Mouse (Mus musculus) inflammation-experienced regulatory T-cells, adult 6 months (primary cell): ENCODE measurements around the gene Celf3. TPM values are rescaled to one million over a fixed set of nuclear protein-coding genes. Genes with fewer than 3 reads are reported as not detected.

ENCODE experiments used
- ATAC-seq: one replicate; pipeline ENCODE4 v1.8.0; 2017
- polyA plus RNA-seq, 3 experiments: library from polyadenylated mRNA; unstranded; fragments of 100-300 nt; shearing (Covaris generic); gene quantifications; one replicate each; pipeline ENCODE4 v1.2.1; 2017

Celf3 gene
- polyA plus RNA-seq, 3 experiments from 2014 or later: 0.73 to 1.5 (median 0.87) TPM

- ATAC-seq: no peak
Observed at GRCm38 (mm10) chr3:94480291-94480884, 2.3 kb downstream of the Celf3 start, which contains the start of gene Riiad1. TSS of gene Riiad1 (minus strand) at chr3:94480341.

GRCm38 (mm10) chr3:94481429-94481828 is 3.3 kb downstream of the Celf3 start:
- no peak for ATAC-seq

GRCm38 (mm10) chr3:94482764-94483385 is 4.8 kb downstream of the Celf3 start:
- peak; percentile 39 for ATAC-seq

GRCm38 (mm10) chr3:94483790-94484439 is 5.8 kb downstream of the Celf3 start:
- peak; percentile 63 for ATAC-seq

GRCm38 (mm10) chr3:94485922-94486321 is 7.8 kb downstream of the Celf3 start:
- no peak for ATAC-seq

GRCm38 (mm10) chr3:94487581-94487980 is 9.5 kb downstream of the Celf3 start:
- no peak for ATAC-seq

- no peak for ATAC-seq
Observed at GRCm38 (mm10) chr3:94497162-94497561, 19.1 kb downstream of the Celf3 start.

GRCm38 (mm10) chr3:94502243-94502642 is 24.1 kb downstream of the Celf3 start:
- no peak for ATAC-seq

- ATAC-seq: no peak
Observed at GRCm38 (mm10) chr3:94506664-94507063, 28.6 kb downstream of the Celf3 start.

- no peak for ATAC-seq
Observed at GRCm38 (mm10) chr3:94526731-94527130, 48.6 kb downstream of the Celf3 start.

GRCm38 (mm10) chr3:94533968-94534367 is 55.9 kb downstream of the Celf3 start:
- ATAC-seq: no peak

- no peak for ATAC-seq
Observed at GRCm38 (mm10) chr3:94537187-94537586, 59.1 kb downstream of the Celf3 start.

Other genes starting within 250 kb of the Celf3 start
- gene Gm4778, start 214.3 kb upstream of the Celf3 start, polyA plus RNA-seq: not detected
- 10 to 100 TPM in 1 of 3 experiments, 1 to 10 TPM in 2; 7.0 to 10.7 (median 9.0) TPM for gene Them4, start 168.2 kb upstream of the Celf3 start, polyA plus RNA-seq
- not detected for gene Them5, start 136.2 kb upstream of the Celf3 start, polyA plus RNA-seq
- gene C2cd4d, start 115.9 kb upstream of the Celf3 start, polyA plus RNA-seq: not detected
- 10 to 100 TPM in 2 of 3 experiments, 1 to 10 TPM in 1; 5.4 to 13.2 (median 13.1) TPM for gene Rorc, start 105.5 kb upstream of the Celf3 start, polyA plus RNA-seq
- gene Lingo4, start 79.8 kb upstream of the Celf3 start, polyA plus RNA-seq: 1 to 10 TPM in 2 of 3 experiments, under 1 TPM in 1; 0.45 to 2.3 (median 1.5) TPM
- gene Tdrkh, start 65.0 kb upstream of the Celf3 start, polyA plus RNA-seq: 10 to 100 TPM in 1 of 3 experiments, 1 to 10 TPM in 2; 4.8 to 11.2 (median 7.8) TPM
- gene Mrpl9, start 35.0 kb upstream of the Celf3 start, polyA plus RNA-seq: 10 to 100 TPM; 45.9 to 67.0 (median 66.8) TPM
- 1 to 10 TPM in 2 of 3 experiments, under 1 TPM in 1; 0.75 to 1.2 (median 1.0) TPM for gene Oaz3, start 34.4 kb upstream of the Celf3 start, polyA plus RNA-seq
- not detected for gene Riiad1, start 2.0 kb downstream of the Celf3 start, polyA plus RNA-seq
- gene Snx27, start 104.4 kb downstream of the Celf3 start, polyA plus RNA-seq: 10 to 100 TPM; 12.2 to 17.5 (median 16.6) TPM
- gene Gm10972, start 164.8 kb downstream of the Celf3 start, polyA plus RNA-seq: not detected
- gene Tuft1, start 180.6 kb downstream of the Celf3 start, polyA plus RNA-seq: 1 to 10 TPM; 1.8 to 3.9 (median 3.3) TPM
- not detected for gene Selenbp2, start 215.3 kb downstream of the Celf3 start, polyA plus RNA-seq